Mouse (Mus musculus) E14TG2a.4 (cell line): ENCODE measurements around the gene B4galt3.

Experiments used
- H3K27me3 ChIP-seq: 2 replicates; pipeline ENCODE4 v1.6.1; 2014; ENCODE audit warnings: low read length, control low read depth; ENCODE audit not compliant: insufficient read depth
- H3K36me3 ChIP-seq: 2 replicates; pipeline ENCODE4 v1.6.1; 2014; ENCODE audit warnings: low read length, control low read depth; ENCODE audit not compliant: insufficient read depth
- H3K4me1 ChIP-seq: replicated peaks from 2 replicates; pipeline ENCODE4 v1.6.1; 2014; ENCODE audit warnings: low read depth, low read length, control low read depth
- H3K4me3 ChIP-seq: replicated peaks from 2 replicates; pipeline ENCODE4 v1.5.1; 2014; ENCODE audit warnings: mild to moderate bottlenecking, low read length
- H3K9me3 ChIP-seq: 2 replicates; pipeline ENCODE4 v1.6.1; 2014; ENCODE audit warnings: low read length, control low read depth
- CTCF ChIP-seq: conservative IDR thresholded peaks from 2 replicates; pipeline ENCODE4 v1.5.1; 2014; ENCODE audit warnings: low read length
- NANOG ChIP-seq: IDR thresholded peaks from 2 replicates; pipeline ENCODE4 v1.6.1; 2014; ENCODE audit warnings: borderline replicate concordance, low read length, mixed read lengths
- POU5F1 ChIP-seq: IDR thresholded peaks from 2 replicates; pipeline ENCODE4 v1.6.1; 2014; ENCODE audit warnings: low read length, borderline replicate concordance

The B4galt3 gene

GRCm38 (mm10) chr1:171269848-171270572 lies at the start of gene B4galt3:
B4galt3 (plus strand) TSS chr1:171270328.
- no peak for TF ChIP-seq CTCF
- TF ChIP-seq POU5F1, result no peak
- TF ChIP-seq NANOG, result no peak
- Histone ChIP-seq H3K4me3 (peak within 1 kb of the TSS; percentile 93), H3K4me1 (peaks cover 38% of the 10 kb centered on the region), H3K36me3 (peaks cover 36% of the 10 kb centered on the region), H3K9me3 (no peaks in the 10 kb centered on the region), H3K27me3 (peaks cover 4% of the 10 kb centered on the region; the same call in 1 of the 2 replicates)

- peaks cover 4% of the 10 kb centered on the region; the same call in 1 of the 2 replicates for H3K27me3 ChIP-seq
Observed at GRCm38 (mm10) chr1:171220871-171221270, 49.3 kb upstream of the B4galt3 start.

GRCm38 (mm10) chr1:171221281-171222193 lies 48.6 kb upstream of the B4galt3 start:
- TF ChIP-seq NANOG, result no peak; the same call in 1 of the 2 replicates
- peaks cover 23% of the 10 kb centered on the region for H3K36me3 ChIP-seq
- no peaks in the 10 kb centered on the region for H3K9me3 ChIP-seq
- H3K4me3 ChIP-seq, result peak overlapping the region; percentile 85
- peaks cover 72% of the 10 kb centered on the region for H3K4me1 ChIP-seq
- H3K27me3 ChIP-seq, result no peaks in the 10 kb centered on the region

More at GRCm38 (mm10) chr1:171220871-171221270, 49.3 kb upstream of the B4galt3 start:
- Histone ChIP-seq H3K9me3 (no peaks in the 10 kb centered on the region), H3K4me1 (peaks cover 69% of the 10 kb centered on the region), H3K4me3 (peak overlapping the region; percentile 85), H3K36me3 (peaks cover 23% of the 10 kb centered on the region)
- peak; percentile 60 for TF ChIP-seq CTCF
- no peak for TF ChIP-seq NANOG

GRCm38 (mm10) chr1:171222238-171223155 lies 47.6 kb upstream of the B4galt3 start, which contains the start of gene Tomm40l:
Tomm40l (minus strand) TSS chr1:171222514.
- Histone ChIP-seq H3K36me3 (peaks cover 23% of the 10 kb centered on the region), H3K27me3 (no peaks in the 10 kb centered on the region)
- TF ChIP-seq POU5F1 (no peak), CTCF (0 out of 2 replicates have a peak, but pooled peaks have one; percentile 7), NANOG (0 out of 2 replicates have a peak, but pooled peaks have one; percentile 18)

GRCm38 (mm10) chr1:171223168-171223567 lies 47.0 kb upstream of the B4galt3 start:
- TF ChIP-seq POU5F1, result no peak
- TF ChIP-seq NANOG, result no peak
- TF ChIP-seq CTCF, result no peak
- Histone ChIP-seq H3K27me3 (no peaks in the 10 kb centered on the region), H3K4me3 (no peak overlapping the region), H3K36me3 (peaks cover 23% of the 10 kb centered on the region), H3K9me3 (no peaks in the 10 kb centered on the region), H3K4me1 (peaks cover 67% of the 10 kb centered on the region)

More at GRCm38 (mm10) chr1:171222238-171223155, 47.6 kb upstream of the B4galt3 start, which contains the start of gene Tomm40l:
- Histone ChIP-seq H3K4me3 (peak within 1 kb of the TSS; percentile 85), H3K9me3 (no peaks in the 10 kb centered on the region), H3K4me1 (peaks cover 68% of the 10 kb centered on the region)

- TF ChIP-seq CTCF, result no peak
- TF ChIP-seq NANOG, result no peak
- TF ChIP-seq POU5F1, result no peak
- no peaks in the 10 kb centered on the region for H3K9me3 ChIP-seq
- no peaks in the 10 kb centered on the region for H3K27me3 ChIP-seq
- H3K4me3 ChIP-seq, result no peak overlapping the region
- H3K4me1 ChIP-seq, result peaks cover 64% of the 10 kb centered on the region
- H3K36me3 ChIP-seq, result peaks cover 19% of the 10 kb centered on the region
Observed at GRCm38 (mm10) chr1:171223796-171224195, 46.3 kb upstream of the B4galt3 start.

GRCm38 (mm10) chr1:171224857-171225256 lies 45.3 kb upstream of the B4galt3 start, which contains the start of gene Apoa2:
Apoa2 (plus strand) TSS chr1:171225054.
- Histone ChIP-seq H3K4me1 (peaks cover 61% of the 10 kb centered on the region), H3K4me3 (no peak within 1 kb of the TSS), H3K9me3 (no peaks in the 10 kb centered on the region), H3K36me3 (peaks cover 8% of the 10 kb centered on the region), H3K27me3 (no peaks in the 10 kb centered on the region)
- TF ChIP-seq POU5F1, result no peak
- TF ChIP-seq CTCF, result no peak

GRCm38 (mm10) chr1:171226780-171227179 lies 43.3 kb upstream of the B4galt3 start:
- peaks cover 49% of the 10 kb centered on the region for H3K4me1 ChIP-seq
- no peak overlapping the region for H3K4me3 ChIP-seq
- TF ChIP-seq NANOG (no peak), POU5F1 (no peak), CTCF (no peak)
- H3K9me3 ChIP-seq, result no peaks in the 10 kb centered on the region
- H3K36me3 ChIP-seq, result no peaks in the 10 kb centered on the region
- H3K27me3 ChIP-seq, result no peaks in the 10 kb centered on the region
